Mouse (Mus musculus) frontal cortex, postnatal 25 days (tissue): ENCODE measurements around the gene 1700030K09Rik.

ENCODE experiments used
- DNase-seq, 2 experiments: peaks; one replicate each; pipeline ENCODE4 v3.0.0; 2022; ENCODE audit warnings: low spot score in 2 of 2

1700030K09Rik gene

GRCm38 (mm10) chr8:72443338-72443993 lies at the start of gene 1700030K09Rik, which contains the start of gene Calr3:
Gene 1700030K09Rik (plus strand): TSS chr8:72443880.
Gene Calr3 (minus strand): TSS chr8:72443870.
- DNase-seq, result peak; percentile 97 to 98

GRCm38 (mm10) chr8:72401381-72401780 lies 42.3 kb upstream of the 1700030K09Rik start:
- DNase-seq, result no peak

GRCm38 (mm10) chr8:72402981-72403380 lies 40.7 kb upstream of the 1700030K09Rik start:
- no peak for DNase-seq

GRCm38 (mm10) chr8:72407878-72408277 lies 35.8 kb upstream of the 1700030K09Rik start:
- DNase-seq, result no peak

GRCm38 (mm10) chr8:72409443-72409842 lies 34.2 kb upstream of the 1700030K09Rik start:
- no peak for DNase-seq

GRCm38 (mm10) chr8:72413839-72414238 lies 29.8 kb upstream of the 1700030K09Rik start:
- DNase-seq, result no peak

GRCm38 (mm10) chr8:72415252-72415651 lies 28.4 kb upstream of the 1700030K09Rik start:
- no peak for DNase-seq

GRCm38 (mm10) chr8:72418073-72418472 lies 25.6 kb upstream of the 1700030K09Rik start:
- no peak for DNase-seq

GRCm38 (mm10) chr8:72420571-72421361 lies 22.9 kb upstream of the 1700030K09Rik start:
- DNase-seq, result no peak

GRCm38 (mm10) chr8:72421362-72422335 lies 22.0 kb upstream of the 1700030K09Rik start, which contains the start of gene Eps15l1:
Gene Eps15l1 (minus strand): TSS chr8:72421460.
- peak; percentile 97 to 98 for DNase-seq

GRCm38 (mm10) chr8:72422926-72423325 lies 20.8 kb upstream of the 1700030K09Rik start:
- no peak for DNase-seq

GRCm38 (mm10) chr8:72429676-72430075 lies 14.0 kb upstream of the 1700030K09Rik start:
- DNase-seq, result no peak

GRCm38 (mm10) chr8:72434952-72435351 lies 8.7 kb upstream of the 1700030K09Rik start:
- DNase-seq, result no peak

- no peak for DNase-seq
These were observed 5.2 kb upstream of the 1700030K09Rik start for GRCm38 (mm10) chr8:72438248-72439015.

GRCm38 (mm10) chr8:72443994-72444350 lies 292 bp downstream of the 1700030K09Rik start:
- DNase-seq, result no peak

GRCm38 (mm10) chr8:72445071-72445470 lies 1.4 kb downstream of the 1700030K09Rik start:
- no peak for DNase-seq

- DNase-seq, result no peak
These were observed 7.8 kb downstream of the 1700030K09Rik start for GRCm38 (mm10) chr8:72451516-72451915.

- no peak for DNase-seq
These were observed 10.2 kb downstream of the 1700030K09Rik start for GRCm38 (mm10) chr8:72453904-72454303.

- DNase-seq, result no peak
These were observed 11.6 kb downstream of the 1700030K09Rik start for GRCm38 (mm10) chr8:72455317-72455716.

- DNase-seq, result no peak
These were observed 14.1 kb downstream of the 1700030K09Rik start for GRCm38 (mm10) chr8:72457806-72458205.

GRCm38 (mm10) chr8:72458457-72458856 lies 14.8 kb downstream of the 1700030K09Rik start:
- no peak for DNase-seq
